Mouse (Mus musculus): ENCODE measurements around the gene Pim1.

- no peak for TF ChIP-seq CTCF (IDR thresholded peaks at IDR 0.05; ENCODE audit: low read depth)
- TF ChIP-seq EP300 (optimal IDR thresholded peaks at IDR 0.05): no peak
These were observed 1.3 kb upstream of the Pim1 start for GRCm38 (mm10) chr17:29488978-29489970.
